Mouse (Mus musculus): ENCODE measurements around the gene Spata13.

The Spata13 gene

DNA sequence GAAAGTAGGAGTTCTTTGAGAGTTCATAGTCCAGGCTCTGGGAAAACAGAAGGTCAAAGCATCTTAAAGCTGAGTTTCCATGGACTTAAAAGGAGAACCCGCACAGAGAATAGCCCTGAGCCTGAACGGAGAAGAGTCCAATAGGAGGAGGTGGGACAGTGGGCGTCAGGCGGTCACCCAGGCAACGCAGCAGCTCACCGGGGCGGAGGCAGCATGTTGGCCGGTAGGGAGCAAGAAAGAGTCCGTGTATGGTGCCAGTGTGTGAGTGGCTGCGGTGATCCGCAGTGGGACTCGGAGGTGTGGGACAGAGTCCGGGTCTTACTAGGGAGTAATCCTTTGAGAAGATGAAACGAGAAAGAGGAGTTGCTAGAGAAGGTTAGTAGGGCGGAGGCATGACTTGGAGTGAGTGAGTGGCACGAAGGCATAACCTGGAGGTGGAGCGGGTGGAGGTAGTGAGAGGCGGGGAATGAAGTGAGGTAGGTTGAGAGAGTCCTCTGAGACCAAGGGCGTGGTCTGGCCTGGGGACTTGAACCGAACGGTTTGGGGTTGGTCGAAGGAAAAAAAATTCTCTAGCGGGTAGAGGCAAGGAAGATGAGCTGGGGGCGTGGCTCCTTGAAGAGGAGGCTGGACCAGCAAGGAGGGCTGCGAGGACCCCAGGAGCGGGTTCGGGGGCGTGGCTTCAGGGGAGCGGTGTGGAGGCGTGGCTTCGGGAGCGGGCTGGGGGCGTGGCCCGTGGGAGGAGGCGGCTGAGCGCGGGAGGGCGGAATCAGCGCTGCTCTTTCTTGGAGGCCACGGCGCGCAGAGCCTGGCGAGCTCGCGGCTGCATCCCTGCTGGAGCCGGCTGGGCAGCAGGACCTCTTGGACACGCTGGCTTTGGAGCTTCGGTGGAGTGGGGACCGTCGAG is at the start of gene Spata13:
Gene Spata13 (plus strand): TSS at position 41 of the 904 bp plus-strand sequence.
- DNase-seq = peak; percentile 86 to 94

DNA sequence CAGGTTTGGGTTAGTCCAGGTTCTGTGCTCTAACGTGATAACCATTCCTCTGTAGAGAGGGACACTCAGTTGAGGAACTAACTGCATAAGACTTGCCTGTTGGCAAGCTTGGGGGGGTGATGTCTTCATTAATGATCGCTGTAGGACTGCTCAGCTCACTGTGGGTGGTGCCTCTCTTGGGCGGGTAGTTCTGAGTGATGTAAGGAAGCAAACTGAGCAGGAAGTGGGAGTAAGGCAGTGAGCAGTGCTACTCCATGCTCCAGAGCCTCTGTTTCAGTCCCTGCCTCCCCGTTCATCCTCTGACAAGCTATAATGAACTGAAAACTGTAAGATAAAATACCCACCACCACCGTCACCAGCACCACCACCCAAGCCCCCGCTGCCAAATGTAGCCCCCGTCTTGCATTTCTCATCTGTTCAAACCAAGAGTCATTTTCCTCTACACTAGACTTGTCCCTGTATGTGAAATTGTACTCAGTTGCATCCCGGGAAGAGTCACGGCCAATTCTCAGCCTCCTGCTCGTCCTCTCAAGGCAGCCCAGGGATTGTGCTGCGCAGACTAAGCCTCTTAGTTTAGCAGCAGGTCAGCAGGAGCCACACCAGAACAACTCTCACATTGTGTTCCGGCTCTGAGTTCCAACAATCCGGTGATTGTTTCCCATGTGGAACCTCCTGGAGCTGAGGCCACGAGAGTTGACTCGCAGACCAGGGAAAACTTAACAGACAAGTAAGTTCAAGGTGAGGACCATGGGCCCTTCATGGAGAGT is 46.9 kb upstream of the Spata13 start:
- no peak for DNase-seq

GRCm38 (mm10) chr14:60589001-60589400 is 44.8 kb upstream of the Spata13 start:
- no peak for DNase-seq

- no peak for DNase-seq
These were observed 41.5 kb upstream of the Spata13 start for GRCm38 (mm10) chr14:60592339-60592738.

GRCm38 (mm10) chr14:60592822-60593221 is 41.0 kb upstream of the Spata13 start:
- no peak for DNase-seq

- no peak for DNase-seq
These were observed 36.2 kb upstream of the Spata13 start for GRCm38 (mm10) chr14:60597571-60597970.

DNA sequence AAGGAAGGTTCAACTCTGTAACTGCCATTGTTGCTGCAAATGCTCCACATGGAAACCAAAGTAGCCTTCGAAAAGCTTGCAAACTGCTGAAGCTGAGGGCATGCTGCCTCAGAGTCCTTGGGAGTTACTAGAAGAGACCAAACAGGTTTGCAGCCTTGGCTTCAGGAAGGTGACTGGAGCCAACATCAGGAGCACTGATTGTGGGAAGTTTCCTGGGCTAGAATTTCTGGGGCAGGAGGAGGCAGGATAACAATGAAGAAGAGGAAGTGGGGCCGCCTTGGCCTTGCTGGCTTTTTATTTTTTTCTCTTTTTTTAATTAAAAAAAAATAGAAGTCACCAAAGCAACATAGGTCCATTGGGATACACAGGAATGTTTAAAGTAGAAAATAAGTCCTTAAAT is 34.8 kb upstream of the Spata13 start:
- no peak for DNase-seq

- DNase-seq = no peak
These were observed 28.2 kb upstream of the Spata13 start for GRCm38 (mm10) chr14:60605564-60605963.

GRCm38 (mm10) chr14:60606194-60606593 is 27.6 kb upstream of the Spata13 start:
- DNase-seq = no peak

DNA sequence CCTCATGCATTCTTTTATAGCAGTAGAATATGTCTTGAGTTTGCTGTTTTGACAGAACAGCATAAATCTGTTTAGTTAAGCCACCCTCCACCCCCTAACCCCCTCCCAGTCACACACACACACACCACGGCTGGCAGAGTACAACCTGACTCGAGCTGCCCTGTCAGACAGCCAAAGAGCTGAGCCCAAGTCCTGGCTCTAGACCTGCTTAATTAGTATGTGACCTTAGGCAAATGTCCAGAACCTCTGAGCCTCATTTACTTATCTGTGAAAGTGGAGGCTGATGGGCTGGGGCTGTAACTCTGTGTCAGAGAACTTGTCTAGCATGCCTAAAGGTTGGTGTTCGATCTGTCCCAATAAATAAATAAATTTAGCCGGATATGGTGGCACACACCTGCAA is 26.1 kb upstream of the Spata13 start:
- DNase-seq = no peak

GRCm38 (mm10) chr14:60609160-60609559 is 24.6 kb upstream of the Spata13 start:
- no peak for DNase-seq

DNA sequence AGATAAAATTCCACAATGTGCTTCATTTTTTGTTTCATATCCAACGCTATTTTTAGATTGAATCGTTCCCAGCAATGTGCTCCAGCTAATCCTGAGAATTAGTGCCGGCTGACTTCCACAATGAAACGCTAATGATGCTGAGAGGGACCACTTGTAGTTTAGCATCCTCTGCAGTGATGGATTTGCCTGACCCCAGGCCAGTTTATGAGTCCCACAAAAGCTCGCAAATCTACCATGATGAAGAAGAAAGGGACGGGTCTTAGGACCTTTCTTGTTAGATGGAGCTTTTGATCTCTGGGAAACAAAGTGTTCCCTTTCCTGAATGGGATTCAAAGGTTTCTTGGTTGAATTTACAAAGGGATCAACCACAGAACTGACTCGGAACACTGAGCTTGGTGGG is 21.1 kb upstream of the Spata13 start:
- DNase-seq = no peak

- DNase-seq = no peak
These were observed 12.7 kb upstream of the Spata13 start for GRCm38 (mm10) chr14:60621076-60621475.

- DNase-seq = no peak
These were observed 8.3 kb upstream of the Spata13 start for GRCm38 (mm10) chr14:60625486-60625885.

- DNase-seq = no peak
These were observed 3.8 kb upstream of the Spata13 start for GRCm38 (mm10) chr14:60629887-60630460.

GRCm38 (mm10) chr14:60630981-60631380 is 2.8 kb upstream of the Spata13 start:
- no peak for DNase-seq

- peak in 1 of 2 experiments; percentile 47 for DNase-seq
These were observed 1.3 kb downstream of the Spata13 start for GRCm38 (mm10) chr14:60634877-60635771.

DNA sequence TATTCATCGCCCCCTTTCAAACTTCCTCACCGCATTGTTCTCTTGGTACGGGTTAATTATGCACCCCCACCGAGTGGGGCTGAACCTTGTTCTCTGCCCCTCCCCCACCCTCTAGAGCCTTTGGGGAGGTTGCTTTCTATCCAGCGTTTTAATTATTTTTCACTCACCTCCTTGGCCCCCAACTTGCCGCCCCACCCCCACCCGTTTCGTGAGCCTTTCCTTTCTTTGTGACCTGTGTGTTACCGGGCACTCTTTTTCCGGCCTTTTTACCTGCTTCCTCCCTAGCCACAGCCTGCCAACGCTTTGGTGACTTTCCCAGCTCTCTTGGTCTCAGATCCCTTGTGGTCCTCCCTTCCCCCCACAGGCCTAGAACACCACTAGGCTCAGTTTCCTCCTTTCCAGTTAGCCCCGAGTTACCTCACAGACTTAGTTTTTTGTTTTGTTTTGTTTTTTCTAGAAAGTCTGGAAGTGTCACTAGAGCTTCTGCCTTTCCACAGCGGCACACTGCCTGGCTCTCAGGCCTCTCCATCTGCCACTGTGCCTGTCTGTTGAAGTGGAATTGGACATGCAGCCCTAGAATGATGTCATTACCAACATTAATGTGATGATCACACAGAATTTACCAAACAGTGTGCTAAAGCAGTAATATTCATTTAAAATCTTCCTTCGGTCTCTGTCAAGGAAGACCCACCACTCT is 2.3 kb downstream of the Spata13 start:
- DNase-seq = peak in 1 of 2 experiments; percentile 9

DNA sequence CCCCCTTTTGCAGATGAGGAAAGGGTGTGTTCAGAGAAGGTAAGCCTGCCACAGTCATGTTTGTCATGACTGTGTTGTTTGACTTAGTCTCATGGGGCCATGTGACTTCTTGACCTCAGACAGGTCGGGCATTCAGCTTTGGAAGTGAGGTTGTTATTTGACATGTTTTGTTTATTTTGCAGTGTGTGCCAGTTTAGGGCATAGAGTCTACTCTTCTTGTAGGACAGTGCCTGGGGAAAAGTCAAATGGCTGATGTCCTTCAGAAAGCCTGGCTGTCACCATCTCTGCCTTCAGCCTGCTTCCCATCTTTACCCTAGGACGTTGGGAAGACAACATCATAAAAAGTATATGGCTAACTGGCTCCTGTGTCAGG is 2.8 kb downstream of the Spata13 start:
- DNase-seq = no peak

DNA sequence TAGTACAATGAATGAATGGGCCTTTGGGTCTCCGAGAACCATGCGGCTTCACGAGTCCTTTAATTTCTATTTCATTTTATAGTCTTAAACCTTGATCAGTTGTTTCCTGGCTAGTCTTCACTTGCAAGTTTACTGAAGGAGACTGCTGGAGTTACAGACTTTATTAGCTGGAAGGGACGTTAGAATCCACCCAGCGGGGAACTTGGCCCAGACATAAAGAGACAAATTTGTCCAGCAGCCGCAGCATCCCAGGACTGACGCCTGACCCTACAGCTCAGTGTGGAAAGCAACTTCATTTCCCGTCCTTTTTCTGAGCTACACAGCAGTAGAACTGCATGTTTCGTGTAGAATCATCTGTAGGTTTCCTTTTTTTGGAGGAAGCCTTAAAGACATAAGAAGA is 3.2 kb downstream of the Spata13 start:
- no peak for DNase-seq

GRCm38 (mm10) chr14:60638159-60638558 is 4.4 kb downstream of the Spata13 start:
- DNase-seq = no peak

DNA sequence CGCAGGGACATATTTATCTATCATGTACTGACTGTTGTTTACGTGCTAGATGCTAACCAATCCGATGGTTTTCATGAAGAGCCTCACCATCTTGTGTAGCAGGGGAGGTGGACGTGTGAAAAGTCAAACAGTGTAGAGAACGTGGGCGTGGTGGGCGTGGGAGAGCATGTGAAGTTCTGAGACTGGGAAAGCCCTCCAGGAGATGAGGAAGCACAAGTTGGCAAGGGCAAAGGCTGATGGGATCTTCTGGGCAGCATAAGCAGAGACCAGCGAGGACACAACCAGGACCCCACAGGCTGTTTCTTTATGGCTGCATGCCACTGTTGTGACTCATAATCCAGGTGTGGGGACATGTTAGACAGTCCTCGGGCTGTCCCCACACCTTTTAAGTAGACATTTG is 5.4 kb downstream of the Spata13 start:
- no peak for DNase-seq
